Mouse (Mus musculus) yolk sac, embryonic 10.5 days (tissue): ENCODE data around the gene Acot6.

Experiments used
- DNase-seq: peaks from one replicate; pipeline ENCODE4 v3.0.0-alpha.2; 2017; ENCODE audit warnings: low spot score

Acot6 gene

GRCm38 (mm10) chr12:84152352-84153190 lies 52.1 kb downstream of the Acot6 start:
- DNase-seq: peak; percentile 65

- no peak for DNase-seq
Observed at GRCm38 (mm10) chr12:84153414-84153813, 53.0 kb downstream of the Acot6 start.

- no peak for DNase-seq
Observed at GRCm38 (mm10) chr12:84154786-84155522, 54.5 kb downstream of the Acot6 start.

- no peak for DNase-seq
Observed at GRCm38 (mm10) chr12:84155523-84155871, 55.0 kb downstream of the Acot6 start.

- DNase-seq: no peak
Observed at GRCm38 (mm10) chr12:84156210-84156609, 55.8 kb downstream of the Acot6 start.

GRCm38 (mm10) chr12:84158156-84158555 lies 57.7 kb downstream of the Acot6 start:
- no peak for DNase-seq

GRCm38 (mm10) chr12:84160491-84160890 lies 60.0 kb downstream of the Acot6 start:
- no peak for DNase-seq
